Mouse (Mus musculus) liver, embryonic 14.5 days (tissue): ENCODE measurements around the gene Kdm2b. TPM values are rescaled to one million over a fixed set of nuclear protein-coding genes. Genes with fewer than 3 reads are reported as not detected.
"Not testable (repeated sequence)": the region's sequence is repeated elsewhere in the genome, so short reads cannot be mapped to it uniquely, and the experiment has no call there.

Source experiments
- ATAC-seq: fragments of 200-750 bp; cut with Nextera tagmentation; 2 replicates; pipeline ENCODE4 v1.8.0; 2017; ENCODE audit warnings: moderate number of reproducible peaks, mild to moderate bottlenecking, moderate library complexity; ENCODE audit not compliant: insufficient read depth
- DNase-seq, 3 experiments: peaks; one replicate each; pipeline ENCODE4 v3.0.0-alpha.2; 2012 to 2013; ENCODE audit warnings: low read depth in 3 of 3, low spot score in 3 of 3
- H3K27ac ChIP-seq: fragments of 300-500 bp; sonication (generic); 2 replicates; pipeline ENCODE4 v1.5.1; 2014; ENCODE audit warnings: moderate library complexity, mild to moderate bottlenecking, control low read depth, inconsistent platforms
- H3K27me3 ChIP-seq: fragments of 300-500 bp; sonication (generic); 2 replicates; pipeline ENCODE4 v1.6.1; 2014; ENCODE audit warnings: mild to moderate bottlenecking, low read length, moderate library complexity; ENCODE audit not compliant: control insufficient read depth, insufficient read depth
- H3K36me3 ChIP-seq: fragments of 300-500 bp; sonication (generic); replicated peaks from 2 replicates; pipeline ENCODE4 v1.6.1; 2014; ENCODE audit warnings: low read depth; ENCODE audit not compliant: control insufficient read depth, insufficient read depth
- H3K4me1 ChIP-seq, 2 experiments: fragments of 200-500 bp in 1 of 2; fragments of 300-500 bp in 1 of 2; sonication (generic) in 1 of 2; replicated peaks; 2 replicates each; pipeline ENCODE4 v1.6.1; 2012 to 2014; ENCODE audit warnings: antibody characterized with exemption in 1 of 2, inconsistent platforms in 1 of 2, low read length in 1 of 2; ENCODE audit not compliant: control insufficient read depth in 2 of 2, insufficient read depth in 2 of 2
- H3K4me2 ChIP-seq: fragments of 300-500 bp; sonication (generic); 2 replicates; pipeline ENCODE4 v1.6.1; 2014; ENCODE audit warnings: low read depth, mild to moderate bottlenecking, control low read depth, moderate library complexity
- H3K4me3 ChIP-seq, 2 experiments: fragments of 200-500 bp in 1 of 2; fragments of 300-500 bp in 1 of 2; sonication (generic) in 1 of 2; 2 replicates each; pipeline ENCODE4 v1.5.1; 2012 to 2014; ENCODE audit warnings: low read depth in 2 of 2, low read length in 2 of 2, mild to moderate bottlenecking in 2 of 2, control low read depth in 1 of 2, inconsistent platforms in 1 of 2, moderate library complexity in 1 of 2; ENCODE audit not compliant: insufficient read depth in 1 of 2
- H3K9ac ChIP-seq: fragments of 300-500 bp; sonication (generic); replicated peaks from 2 replicates; pipeline ENCODE4 v1.6.1; 2014; ENCODE audit warnings: mild to moderate bottlenecking, control low read depth, moderate library complexity
- H3K9me3 ChIP-seq: fragments of 300-500 bp; sonication (generic); 2 replicates; pipeline ENCODE4 v1.6.1; 2016; ENCODE audit warnings: low read length, mixed read lengths; ENCODE audit not compliant: control insufficient read depth
- CTCF ChIP-seq: IDR thresholded peaks from 2 replicates; pipeline ENCODE4 v1.5.1; 2016; ENCODE audit warnings: antibody characterized with exemption, low read depth, control low read depth
- EP300 ChIP-seq: IDR thresholded peaks from 2 replicates; pipeline ENCODE4 v1.6.1; 2016; ENCODE audit warnings: antibody characterized with exemption, low read depth
- WGBS: fragments of 180-500 bp; shearing (Covaris S2); extraction: QIAGEN DNeasy Blood & Tissue Kit; methylation state at CpG from one replicate; pipeline ENCODE4 v1.1.7; 2014; ENCODE audit not compliant: insufficient replicate concordance; 5-methylcytosine and 5-hydroxymethylcytosine counted together
- polyA plus RNA-seq, 2 experiments: library from polyadenylated mRNA; depleted of rRNA in 1 of 2; stranded (reverse) in 1 of 2; unstranded in 1 of 2; fragments of >200 nt; fragmentation: Nextera tagmentation in 1 of 2; extraction: Ambion mirVana in 1 of 2; gene quantifications; 2 replicates each; pipeline versions ENCODE4 v1.2.1 to v1.2.3; 2012 to 2014

The Kdm2b gene
- polyA plus RNA-seq, 2 experiments: 10.0 to 11.7 TPM

GRCm38 (mm10) chr5:122978970-122979369 is 10.7 kb downstream of the Kdm2b start:
- TF ChIP-seq CTCF (no peak), EP300 (no peak)
- DNase-seq: no peak
- H3K27me3 ChIP-seq: no peaks in the 10 kb centered on the region
- peaks cover 0 to 5% of the 10 kb centered on the region in 2 experiments; a peak in 2 of 4 replicates for H3K4me1 ChIP-seq
- no peak overlapping the region for H3K4me2 ChIP-seq
- no peak for ATAC-seq
- H3K27ac ChIP-seq: no peak overlapping the region
- H3K36me3 ChIP-seq: no peaks in the 10 kb centered on the region
- no peak overlapping the region for H3K9ac ChIP-seq
- no peaks in the 10 kb centered on the region for H3K9me3 ChIP-seq
- no peak overlapping the region for H3K4me3 ChIP-seq
- WGBS: 22% methylated on average over 8 of the region's 8 CpGs

- not testable (repeated sequence) for H3K27me3 ChIP-seq, ATAC-seq, H3K9me3 ChIP-seq, H3K4me3 ChIP-seq, DNase-seq, H3K9ac ChIP-seq, H3K27ac ChIP-seq, H3K4me2 ChIP-seq, H3K36me3 ChIP-seq
- 77% methylated on average over 4 of the region's 4 CpGs for WGBS
- peaks cover 13 to 14% of the 10 kb centered on the region in 2 experiments for H3K4me1 ChIP-seq
Measured at GRCm38 (mm10) chr5:122974701-122975100, 14.9 kb downstream of the Kdm2b start.

- Histone ChIP-seq H3K36me3 (no peaks in the 10 kb centered on the region), H3K4me1 (peaks cover 13 to 15% of the 10 kb centered on the region in 2 experiments), H3K4me3 (no peak overlapping the region), H3K27me3 (no peaks in the 10 kb centered on the region), H3K4me2 (no peak overlapping the region), H3K9ac (no peak overlapping the region), H3K27ac (no peak overlapping the region), H3K9me3 (no peaks in the 10 kb centered on the region)
- ATAC-seq: no peak
- WGBS: 70% methylated on average over 9 of the region's 9 CpGs
- DNase-seq: no peak
- TF ChIP-seq CTCF (no peak), EP300 (no peak)
Measured at GRCm38 (mm10) chr5:122972116-122972515, 17.5 kb downstream of the Kdm2b start.

- ATAC-seq (peak; percentile 57; the same call in 1 of the 2 replicates), DNase-seq (peak in 2 of 3 experiments; percentile 47 to 54)
- Histone ChIP-seq H3K27me3 (no peaks in the 10 kb centered on the region), H3K9me3 (no peaks in the 10 kb centered on the region), H3K4me1 (peaks cover 13 to 15% of the 10 kb centered on the region in 2 experiments), H3K4me2 (no peak overlapping the region), H3K4me3 (no peak overlapping the region), H3K9ac (no peak overlapping the region), H3K36me3 (no peaks in the 10 kb centered on the region), H3K27ac (no peak overlapping the region)
- 70% methylated on average over 4 of the region's 4 CpGs for WGBS
- TF ChIP-seq CTCF: no peak
- TF ChIP-seq EP300: peak; percentile 58
Measured at GRCm38 (mm10) chr5:122971438-122971837, 18.2 kb downstream of the Kdm2b start.

- Histone ChIP-seq H3K27me3 (no peaks in the 10 kb centered on the region), H3K4me3 (no peak overlapping the region), H3K27ac (no peak overlapping the region), H3K36me3 (no peaks in the 10 kb centered on the region), H3K9me3 (no peaks in the 10 kb centered on the region), H3K4me2 (no peak overlapping the region), H3K4me1 (peaks cover 13 to 16% of the 10 kb centered on the region in 2 experiments), H3K9ac (no peak overlapping the region)
- no peak for ATAC-seq
- WGBS: 54% methylated on average over 5 of the region's 5 CpGs
- TF ChIP-seq EP300 (no peak), CTCF (no peak)
- DNase-seq: no peak
Measured at GRCm38 (mm10) chr5:122970056-122970455, 19.6 kb downstream of the Kdm2b start.
